8 mouse cellular contexts compared by ENCODE assay signal in genomic region chr19:7494187-7495015, GRCm38 (mm10). TPM values are rescaled to one million over a fixed set of nuclear protein-coding genes. Genes with fewer than 3 reads are reported as not detected.
A peak's percentile ranks its signal among the peaks of the same experiment; 100 is the strongest.
DNase-seq lines count a peak whose midpoint lies in the region; ATAC-seq and TF ChIP-seq lines count a peak whose summit lies in the region.

No protein-coding gene starts in this region.

- no peaks in the 10 kb centered on the region for H3K4me1 ChIP-seq in ES-E14 (ENCODE audit: control insufficient read depth in 2 of 2, insufficient read depth in 2 of 2, low read length in 2 of 2, poor library complexity in 1 of 2)
- H3K4me1 ChIP-seq in forebrain, embryonic 16.5 days (replicated peaks; ENCODE audit: control insufficient read depth, insufficient read depth, low read length), result peaks cover 5% of the 10 kb centered on the region
- 0 out of 2 replicates have a peak, but pooled peaks cover 7% of the 10 kb centered on the region for H3K4me1 ChIP-seq in lung, embryonic 15.5 days

- peak; percentile 97 for ATAC-seq in forebrain, embryonic 16.5 days
- ATAC-seq in lung, embryonic 15.5 days (ENCODE audit: borderline replicate concordance, extremely low read depth, low FRiP score, low TSS enrichment), result peak; percentile 97

- H3K4me2 ChIP-seq in forebrain, embryonic 16.5 days (ENCODE audit: low read length), result peak overlapping the region; percentile 67
- peak overlapping the region; percentile 71 for H3K4me2 ChIP-seq in lung, embryonic 15.5 days

- H3K9ac ChIP-seq in ES-E14 (ENCODE audit: insufficient read depth, low read depth, low read length, poor library complexity, severe bottlenecking), result peak overlapping the region; percentile 94
- H3K9ac ChIP-seq in forebrain, embryonic 16.5 days (replicated peaks; ENCODE audit: low read depth, low read length), result peak overlapping the region; percentile 94
- peak overlapping the region; percentile 91 for H3K9ac ChIP-seq in lung, embryonic 15.5 days

- H3K9me3 ChIP-seq in ES-E14 (ENCODE audit: control insufficient read depth, insufficient read depth, low read depth, low read length), result no peaks in the 10 kb centered on the region
- H3K9me3 ChIP-seq in forebrain, embryonic 16.5 days (ENCODE audit: control insufficient read depth, low read length), result no peaks in the 10 kb centered on the region
- H3K9me3 ChIP-seq in lung, embryonic 15.5 days, result no peaks in the 10 kb centered on the region

- peak; percentile 92 for DNase-seq in ES-E14 (ENCODE audit: low read depth, low spot score)
- DNase-seq in cerebellum, adult 11-12 months, result peak; percentile 98
- peak; percentile 94 for DNase-seq in heart, postnatal 4 days
- DNase-seq in layer of hippocampus, adult 8-10 months (ENCODE audit: low spot score in 2 of 2), result peak; percentile 96 to 97
- peak; percentile 97 for DNase-seq in ovary, adult 18-20 months (ENCODE audit: low spot score)
- peak; percentile 87 for DNase-seq in thymus, postnatal 0 days (ENCODE audit: low spot score)

- peak overlapping the region; percentile 84 to 87 for H3K4me3 ChIP-seq in ES-E14 (ENCODE audit: insufficient read depth in 1 of 2, low read depth in 1 of 2, low read length in 2 of 2, poor library complexity in 1 of 2, severe bottlenecking in 1 of 2)
- peak overlapping the region; percentile 84 for H3K4me3 ChIP-seq in forebrain, embryonic 16.5 days (replicated peaks; ENCODE audit: low read length)
- peak overlapping the region; percentile 85 for H3K4me3 ChIP-seq in lung, embryonic 15.5 days

- under 1% methylated on average over 83 of the region's 84 CpGs for WGBS in forebrain, embryonic 16.5 days
- under 1% methylated on average over 83 of the region's 84 CpGs for WGBS in lung, embryonic 15.5 days

- no peaks in the 10 kb centered on the region for H3K36me3 ChIP-seq in ES-E14 (ENCODE audit: control insufficient read depth, insufficient read depth, low read length, poor library complexity, severe bottlenecking)
- no peaks in the 10 kb centered on the region for H3K36me3 ChIP-seq in forebrain, embryonic 16.5 days (ENCODE audit: control insufficient read depth, insufficient read depth)
- H3K36me3 ChIP-seq in lung, embryonic 15.5 days, result no peaks in the 10 kb centered on the region

- peak overlapping the region; percentile 83 for H3K27ac ChIP-seq in ES-E14 (ENCODE audit: insufficient read depth, low read depth, low read length, poor library complexity, severe bottlenecking)
- H3K27ac ChIP-seq in forebrain, embryonic 16.5 days (ENCODE audit: low read length), result peak overlapping the region; percentile 98
- H3K27ac ChIP-seq in lung, embryonic 15.5 days, result peak overlapping the region; percentile 100

- no peaks in the 10 kb centered on the region for H3K27me3 ChIP-seq in forebrain, embryonic 16.5 days (replicated peaks; ENCODE audit: control insufficient read depth, insufficient read depth, low read length)
- H3K27me3 ChIP-seq in lung, embryonic 15.5 days, result no peaks in the 10 kb centered on the region

- in situ Hi-C loops in ES-E14 (cut with MboI; ENCODE audit: low sequenced_read_pairs in 2 of 2, unreplicated experiment in 2 of 2), result no loop called here

TF ChIP-seq in ES-E14, 5 proteins besides CTCF, POLR2A, EP300 and RAD21:
- TF ChIP-seq ZNF384 (IDR thresholded peaks at IDR 0.05; ENCODE audit: low read depth, low read length) (peak; percentile 96), CHD2 (IDR thresholded peaks at IDR 0.05; ENCODE audit: low read depth, low read length) (no peak), HCFC1 (IDR thresholded peaks at IDR 0.05; ENCODE audit: borderline replicate concordance, insufficient read depth, low read length) (peak; percentile 96), ZC3H11A (IDR thresholded peaks at IDR 0.05; ENCODE audit: borderline replicate concordance, low read depth, low read length) (no peak), MAFK (IDR thresholded peaks at IDR 0.05; ENCODE audit: insufficient read depth, low read depth, low read length) (no peak)

RNA-seq across cellular contexts. Expression of gene Atl3, which starts 0.6 kb away (rescaled TPM):
- total RNA-seq in ES-E14 (2012; rRNA removed), result 24.9 and 26.6 TPM in 2 replicates
- polyA plus RNA-seq in forebrain, embryonic 16.5 days (2015; fragmentation: Nextera tagmentation; extraction: Ambion mirVana), result 6.7 and 7.7 TPM in 2 replicates
- total RNA-seq in heart, postnatal 4 days (2021), result 10 to 100 TPM; 35.1 to 36.9 TPM
- 10 to 100 TPM; 24.8 to 27.1 (median 26.2) TPM for total RNA-seq in layer of hippocampus, adult 8-10 months (2022)
- polyA plus RNA-seq in lung, embryonic 15.5 days (2015; fragmentation: Nextera tagmentation; extraction: Ambion mirVana), result 19.7 and 21.2 TPM in 2 replicates
- polyA plus RNA-seq in thymus, postnatal 0 days (2015; fragmentation: Nextera tagmentation; extraction: Ambion mirVana), result 14.0 and 14.6 TPM in 2 replicates

RNA-seq across cellular contexts. Expression of gene Rtn3, which starts 11.3 kb away (rescaled TPM):
- total RNA-seq in ES-E14 (2012; rRNA removed), result 70.5 and 78.6 TPM in 2 replicates
- polyA plus RNA-seq in forebrain, embryonic 16.5 days (2015; fragmentation: Nextera tagmentation; extraction: Ambion mirVana), result 550 and 563 TPM in 2 replicates
- total RNA-seq in heart, postnatal 4 days (2021), result 100 to 1,000 TPM; 119 TPM
- 100 to 1,000 TPM; 723 to 801 (median 747) TPM for total RNA-seq in layer of hippocampus, adult 8-10 months (2022)
- 132 and 138 TPM in 2 replicates for polyA plus RNA-seq in lung, embryonic 15.5 days (2015; fragmentation: Nextera tagmentation; extraction: Ambion mirVana)
- 192 and 207 TPM in 2 replicates for polyA plus RNA-seq in thymus, postnatal 0 days (2015; fragmentation: Nextera tagmentation; extraction: Ambion mirVana)

Comparison
In these comparisons a context has a peak if more than half of its experiments do, and no peak if none do; other contexts are left out.
1. Peak in every context shown above with its lines: DNase-seq, ATAC-seq, H3K4me3 ChIP-seq and H3K27ac ChIP-seq.